Mouse (Mus musculus) cerebellum, adult (tissue): ENCODE results near the gene Rassf5.
"Not testable (repeated sequence)": the region's sequence is repeated elsewhere in the genome, so short reads cannot be mapped to it uniquely, and the experiment has no call there.

Source experiments
- ATAC-seq: cut with Nextera tagmentation; 2 replicates; pipeline ENCODE4 v1.9.2; 2017; ENCODE audit warnings: mild to moderate bottlenecking, moderate library complexity, mixed read lengths; ENCODE audit not compliant: insufficient number of reproducible peaks, low FRiP score, low TSS enrichment

The Rassf5 gene

DNA sequence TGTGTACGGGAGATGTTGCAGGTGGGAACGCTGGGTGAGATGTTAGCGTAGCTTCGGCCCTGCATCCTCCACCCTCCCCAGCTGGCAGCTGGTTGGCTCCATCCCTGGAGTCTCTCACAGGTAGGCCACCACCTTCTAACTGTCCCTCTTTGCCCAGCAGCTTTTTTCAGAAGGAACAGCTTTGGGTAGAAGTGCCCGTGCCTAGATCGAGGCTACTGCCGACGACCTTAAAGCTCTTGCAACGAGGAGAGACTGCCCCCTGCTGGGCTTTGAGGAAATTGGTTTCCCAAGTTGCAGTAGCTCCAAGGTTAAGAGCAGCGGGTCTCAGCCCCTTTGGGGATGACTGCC, 15.2 kb upstream of the Rassf5 start:
- ATAC-seq = 0 out of 2 replicates have a peak, but pooled peaks have one; percentile 32

DNA sequence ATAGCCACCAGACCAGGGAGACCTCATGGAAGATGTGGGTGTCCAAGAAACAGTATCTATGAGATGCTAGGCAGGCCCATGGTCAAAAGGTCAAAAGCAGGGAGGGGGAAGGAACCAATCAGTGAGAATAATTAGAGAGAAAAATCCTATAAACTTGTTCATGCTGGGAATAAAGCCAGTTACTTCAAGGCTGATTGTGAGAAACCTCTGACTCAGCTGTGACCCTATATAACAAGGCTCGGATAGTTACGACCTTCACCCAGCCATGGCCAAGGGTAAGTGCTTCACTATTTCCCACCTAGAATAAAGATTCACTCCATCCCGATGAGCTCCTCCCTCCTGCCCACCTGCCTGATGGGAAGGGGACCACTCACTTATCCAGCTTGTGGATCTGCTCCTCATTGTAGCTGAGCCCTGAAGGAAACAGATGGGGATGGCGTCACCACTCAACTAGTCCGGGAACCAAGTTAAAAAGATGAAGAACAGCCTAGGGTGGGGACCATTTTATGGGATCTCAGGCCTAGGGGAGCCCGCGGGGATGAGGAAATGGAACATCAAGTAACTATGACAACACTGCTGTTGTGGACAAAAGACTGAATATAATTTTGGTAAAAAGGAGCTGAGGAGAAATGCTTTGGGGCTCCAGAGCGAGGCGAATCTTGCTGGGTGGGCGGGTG, 14.7 kb upstream of the Rassf5 start:
- no peak for ATAC-seq

DNA sequence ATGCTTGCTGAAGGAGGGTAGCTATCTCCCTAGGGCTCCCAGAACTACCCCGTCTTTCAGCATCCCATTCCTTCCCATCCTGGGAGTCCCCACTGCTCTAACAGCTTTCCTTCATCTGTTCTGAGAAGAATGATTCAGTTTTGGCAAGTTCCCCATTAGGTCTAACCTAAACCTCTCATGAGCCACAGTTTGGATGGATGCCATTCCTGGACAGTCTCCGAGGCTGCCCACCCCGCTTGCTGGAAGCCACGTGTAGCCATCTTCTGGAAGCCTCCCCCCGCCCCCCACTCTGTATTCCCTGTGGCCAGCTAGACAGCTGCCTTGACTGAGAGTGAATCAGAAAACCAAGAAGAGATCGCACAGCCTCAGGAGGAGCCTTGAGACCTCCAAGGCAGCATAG, 12.2 kb upstream of the Rassf5 start:
- ATAC-seq = no peak

DNA sequence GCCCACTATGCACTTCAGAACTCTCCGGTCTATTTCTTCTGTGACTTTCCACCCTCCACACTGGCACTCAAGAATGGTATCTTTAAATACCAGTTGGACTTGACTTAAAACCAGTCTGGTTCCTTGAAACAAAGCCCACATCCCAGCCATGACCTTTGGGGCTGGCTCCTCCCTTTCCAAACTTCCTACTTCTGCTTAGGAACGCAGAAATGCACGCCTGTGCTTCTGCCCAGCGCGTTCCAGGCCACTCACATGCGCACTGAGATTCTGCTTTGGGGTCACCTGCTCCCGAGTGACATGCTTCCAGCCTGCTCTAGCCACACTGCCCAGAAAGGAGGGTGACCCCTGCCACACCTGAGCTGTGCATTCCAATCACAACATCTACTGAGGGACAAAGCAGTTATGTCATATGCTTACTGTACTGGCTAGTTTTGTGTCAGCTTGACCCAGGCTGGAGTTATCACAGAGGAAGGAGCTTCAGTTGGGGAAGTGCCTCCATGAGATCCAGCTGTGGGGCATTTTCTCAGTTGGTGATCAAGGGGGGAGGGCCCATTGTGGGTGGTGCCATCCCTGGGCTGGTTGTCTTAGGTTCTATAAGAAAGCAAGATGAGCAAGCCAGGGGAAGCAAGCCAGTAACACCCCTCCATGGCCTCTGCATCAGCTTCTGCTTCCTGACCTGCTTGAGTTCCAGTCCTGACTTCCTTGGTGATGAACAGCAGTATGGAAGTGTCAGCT, 7.6 kb upstream of the Rassf5 start:
- not testable (repeated sequence) for ATAC-seq

DNA sequence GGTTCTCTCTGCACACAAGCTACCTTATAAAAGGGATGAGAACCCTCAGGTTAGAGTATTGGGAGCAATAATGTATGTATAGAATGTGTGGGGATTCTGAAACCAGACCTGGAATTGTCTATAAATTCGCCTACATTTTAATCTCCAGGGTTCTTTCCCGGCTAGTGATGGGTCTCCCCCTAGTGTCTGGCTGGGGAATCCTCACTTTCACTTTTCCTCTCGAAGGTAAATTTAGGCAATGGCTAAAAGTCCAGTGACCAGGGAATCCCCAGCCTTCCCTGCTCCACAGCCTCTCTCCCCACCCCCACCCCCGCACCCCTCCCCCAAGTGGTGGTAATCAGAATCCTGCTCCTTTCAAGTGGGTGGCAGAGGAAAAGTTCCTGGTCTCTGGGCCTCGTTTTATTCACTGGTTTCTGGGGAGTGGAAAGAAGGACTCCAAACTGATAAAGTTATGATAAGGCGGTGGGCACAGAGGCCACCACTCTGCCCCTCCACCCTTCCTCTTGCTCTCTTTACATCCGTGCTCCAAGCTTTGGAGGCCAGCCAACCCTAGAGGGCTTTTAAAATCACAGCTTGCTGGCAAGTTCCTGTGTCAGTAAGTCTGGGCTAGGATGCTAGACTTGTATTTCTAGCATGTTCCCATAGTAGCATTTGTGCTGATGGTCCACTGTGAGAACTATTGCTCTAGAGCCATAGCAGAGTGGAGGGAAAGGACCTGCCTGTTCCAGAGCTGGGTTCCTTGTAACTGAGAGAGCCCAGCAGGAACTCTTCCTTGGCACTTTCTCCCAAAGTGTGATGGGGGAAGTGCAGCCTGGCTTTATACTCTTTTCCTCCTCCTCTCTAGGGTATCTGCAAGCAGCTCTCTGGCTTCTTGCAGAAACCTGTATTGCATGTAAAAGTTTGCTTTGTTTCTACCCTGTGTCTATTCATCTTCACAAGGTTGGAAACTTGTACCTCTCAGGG, 1.7 kb upstream of the Rassf5 start:
- ATAC-seq = no peak

GRCm38 (mm10) chr1:131245926-131246325, 868 bp upstream of the Rassf5 start:
- 0 out of 2 replicates have a peak, but pooled peaks have one; percentile 1 for ATAC-seq

GRCm38 (mm10) chr1:131244536-131245088, 446 bp downstream of the Rassf5 start:
- peak; percentile 40; the same call in 1 of the 2 replicates for ATAC-seq

GRCm38 (mm10) chr1:131242956-131243355, 2.1 kb downstream of the Rassf5 start:
- ATAC-seq = no peak

- ATAC-seq = peak; percentile 38
These were observed 5.4 kb downstream of the Rassf5 start for GRCm38 (mm10) chr1:131239576-131240193.

GRCm38 (mm10) chr1:131238931-131239381, 6.1 kb downstream of the Rassf5 start:
- ATAC-seq = peak; percentile 45

GRCm38 (mm10) chr1:131236077-131236476, 9.0 kb downstream of the Rassf5 start:
- ATAC-seq = no peak

GRCm38 (mm10) chr1:131233527-131233926, 11.5 kb downstream of the Rassf5 start:
- no peak for ATAC-seq

GRCm38 (mm10) chr1:131228659-131229058, 16.4 kb downstream of the Rassf5 start:
- ATAC-seq = no peak

DNA sequence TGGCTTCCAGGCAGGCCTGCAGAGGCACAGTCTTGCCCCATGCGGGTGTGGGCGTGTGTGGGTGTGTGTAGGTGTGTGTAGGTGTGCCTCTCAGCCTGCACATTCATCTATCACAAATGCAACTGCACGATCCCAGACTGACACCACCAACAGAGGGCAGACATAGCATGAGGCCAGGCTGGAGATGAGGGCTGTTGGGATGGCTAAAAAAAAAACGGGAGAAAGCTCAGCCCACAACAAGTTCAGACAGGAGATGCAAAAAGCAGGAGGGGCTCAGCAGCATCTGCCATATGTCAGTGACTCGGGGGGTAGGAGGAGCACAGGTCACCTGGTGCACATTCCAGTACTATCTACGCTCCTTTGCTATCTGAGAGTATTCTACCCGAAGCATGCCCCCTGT, 16.8 kb downstream of the Rassf5 start:
- peak; percentile 40 for ATAC-seq

DNA sequence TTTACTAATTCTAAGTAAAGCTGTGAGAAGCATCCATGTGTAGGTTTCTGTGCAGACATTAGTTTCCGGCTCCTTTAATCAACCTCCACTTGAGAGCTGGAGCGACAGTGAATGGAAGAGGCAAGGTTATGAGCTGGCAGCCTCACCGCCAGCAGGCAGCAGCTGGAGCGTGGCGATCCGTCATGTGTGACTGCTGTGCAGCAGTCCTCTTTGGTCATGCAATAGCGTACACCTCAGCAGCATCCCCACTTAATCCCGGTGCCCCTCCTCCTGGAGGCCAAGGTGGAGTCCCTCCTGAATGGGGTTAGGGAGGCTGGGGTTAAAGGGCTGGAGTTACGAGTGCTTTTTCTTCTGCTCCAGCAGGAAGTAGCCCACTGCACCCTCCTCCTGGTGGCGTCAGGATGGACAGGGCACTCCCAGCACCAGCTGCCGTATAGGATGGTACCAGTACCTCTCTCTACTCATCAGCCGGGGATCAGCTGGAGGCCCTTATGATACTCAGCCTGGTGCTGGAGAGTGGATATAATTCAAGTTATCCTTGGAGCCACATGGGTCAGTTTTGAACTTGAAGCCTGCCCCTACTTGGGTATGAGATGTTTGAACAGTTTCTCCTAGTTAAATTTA, 20.1 kb downstream of the Rassf5 start:
- ATAC-seq = no peak

GRCm38 (mm10) chr1:131223345-131223744, 21.7 kb downstream of the Rassf5 start:
- ATAC-seq = no peak

- ATAC-seq = no peak
These were observed 23.1 kb downstream of the Rassf5 start for GRCm38 (mm10) chr1:131221822-131222590.

DNA sequence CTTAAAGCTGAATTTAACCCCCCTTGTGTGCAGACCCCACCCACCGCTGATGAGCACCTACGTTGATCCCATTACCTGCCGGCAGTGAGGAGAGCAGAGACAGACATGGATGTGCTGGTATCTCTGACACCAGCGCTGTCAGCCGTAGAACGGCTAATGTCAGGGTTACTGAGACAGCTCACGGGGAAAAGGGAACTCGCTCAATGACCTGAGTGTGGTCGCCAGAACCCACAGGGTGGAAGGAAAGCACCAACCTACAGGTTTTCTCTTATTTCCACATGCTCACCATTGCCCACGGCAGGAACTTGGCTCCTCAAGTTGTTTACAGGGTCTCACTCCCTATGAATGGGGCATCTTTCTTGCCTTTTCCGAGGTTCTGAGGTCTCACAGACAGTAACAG, 26.1 kb downstream of the Rassf5 start:
- no peak for ATAC-seq

- ATAC-seq = no peak
These were observed 31.7 kb downstream of the Rassf5 start for GRCm38 (mm10) chr1:131213361-131213760.
